Mouse (Mus musculus): ENCODE results near the gene Krtap28-10. TPM values are rescaled to one million over a fixed set of nuclear protein-coding genes. Genes with fewer than 3 reads are reported as not detected.

Gene Krtap28-10
- not detected for total RNA-seq (2021)

GRCm38 (mm10) chr1:83042380-83042779, at the start of gene Krtap28-10:
Gene Krtap28-10, minus strand, starts transcription at chr1:83042480.
- no peak for DNase-seq (ENCODE audit: low spot score in 2 of 2)
- intact Hi-C loops (cut with DNase I): no loop called here

DNA sequence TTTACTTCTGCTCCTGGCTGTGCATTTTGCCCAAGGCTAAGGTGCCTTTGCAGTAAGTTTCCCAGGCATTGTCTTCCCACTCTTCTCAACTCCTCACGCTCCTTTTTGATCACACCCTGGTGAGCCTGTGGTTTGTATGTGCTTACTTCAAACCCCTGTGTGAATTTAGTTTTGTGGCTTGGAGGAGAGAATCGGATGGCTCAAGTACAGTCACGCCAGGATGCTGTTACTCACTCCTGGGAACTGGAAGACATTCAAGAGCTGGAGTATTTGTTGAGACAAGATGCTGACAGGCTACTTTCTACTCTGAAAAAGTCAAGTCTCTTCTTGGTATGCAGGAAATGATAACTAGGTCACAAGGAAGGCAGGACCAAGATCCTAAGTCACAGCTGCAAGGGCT, 49.0 kb upstream of the Krtap28-10 start:
- DNase-seq (ENCODE audit: low spot score in 2 of 2): peak in 1 of 2 experiments; percentile 15
- intact Hi-C loops (cut with DNase I): no loop called here

GRCm38 (mm10) chr1:83084790-83085189, 42.5 kb upstream of the Krtap28-10 start:
- DNase-seq (ENCODE audit: low spot score in 2 of 2): no peak
- intact Hi-C loops (cut with DNase I): no loop called here

- peak; percentile 7 to 21 for DNase-seq (ENCODE audit: low spot score in 2 of 2)
Observed at GRCm38 (mm10) chr1:83077016-83077415, 34.7 kb upstream of the Krtap28-10 start.

DNA sequence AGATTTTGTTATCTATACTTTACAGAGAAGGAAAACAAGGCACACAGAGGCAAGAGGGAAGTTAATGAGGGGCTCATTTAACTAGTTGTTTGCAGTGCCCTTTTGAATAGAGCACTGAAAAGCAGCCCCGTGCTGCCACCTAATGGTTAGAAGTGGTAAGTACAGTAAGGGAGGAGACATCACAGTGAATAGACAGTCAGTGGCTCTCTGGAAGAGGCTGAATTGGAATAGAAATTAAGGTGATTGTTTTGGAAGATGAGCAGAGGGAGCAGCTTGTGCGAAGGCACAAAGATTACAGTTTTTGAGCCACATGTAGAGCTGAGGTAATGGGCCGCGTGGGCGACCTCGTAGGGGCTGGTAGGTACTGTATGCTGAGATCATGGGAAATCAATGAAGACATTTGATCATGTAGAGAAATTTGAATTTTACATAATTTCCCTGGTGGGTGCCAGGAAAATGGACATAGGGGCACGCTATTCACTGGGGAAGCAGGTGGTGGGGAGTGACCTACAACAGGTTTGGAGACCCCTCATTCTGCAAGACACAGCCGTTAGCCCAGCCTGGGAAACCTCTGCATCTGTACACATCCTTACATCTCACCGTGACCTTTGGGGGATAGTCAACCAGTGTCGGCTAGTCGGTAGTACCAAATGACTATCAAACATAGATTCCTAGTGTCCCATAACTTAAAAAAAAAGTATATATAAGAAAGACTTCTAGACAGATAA, 34.1 kb upstream of the Krtap28-10 start:
- DNase-seq (ENCODE audit: low spot score in 2 of 2): peak; percentile 47 to 55
- intact Hi-C loops (cut with DNase I): loop anchor here (5.0 kb wide), 1 partner anchor 284 kb away; no protein-coding TSS in a partner anchor

More at GRCm38 (mm10) chr1:83077016-83077415, 34.7 kb upstream of the Krtap28-10 start:
- intact Hi-C loops (cut with DNase I): loop anchor here (5.0 kb wide), 1 partner anchor 285 kb away; no protein-coding TSS in a partner anchor

DNA sequence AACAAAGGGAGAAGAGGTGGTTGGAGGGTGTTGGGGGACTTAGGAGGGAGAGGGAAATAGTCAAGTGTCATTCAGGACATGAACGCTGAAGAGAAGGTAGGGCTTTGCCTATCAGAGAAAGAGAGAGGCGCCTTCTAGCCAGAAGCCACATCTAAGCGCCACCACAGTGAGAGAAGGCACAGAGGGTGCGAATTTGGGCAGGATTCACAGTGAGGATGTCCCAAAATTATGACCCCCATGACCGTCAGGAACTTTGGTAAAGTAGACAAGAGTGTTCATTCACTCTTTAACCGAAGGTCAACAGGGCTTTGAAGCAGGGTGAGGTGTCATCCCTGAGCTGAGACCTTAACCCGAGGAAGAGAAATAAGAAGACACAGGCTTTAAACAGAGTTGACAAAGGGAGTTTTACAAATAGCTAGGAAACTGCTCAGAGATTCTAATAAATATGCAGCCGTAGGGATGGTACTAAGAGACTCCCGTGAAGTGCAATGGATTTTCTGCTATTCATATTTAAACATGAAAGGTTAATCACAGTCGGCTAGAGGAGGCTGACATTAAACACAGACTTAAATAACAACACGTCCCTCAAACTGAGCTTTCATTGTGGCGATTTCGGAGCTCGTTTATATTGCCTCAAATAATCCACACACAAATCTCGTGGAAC, 33.4 kb upstream of the Krtap28-10 start:
- no peak for DNase-seq (ENCODE audit: low spot score in 2 of 2)
- intact Hi-C loops (cut with DNase I): loop anchor here (5.0 kb wide), 1 partner anchor 283 kb away; no protein-coding TSS in a partner anchor

DNA sequence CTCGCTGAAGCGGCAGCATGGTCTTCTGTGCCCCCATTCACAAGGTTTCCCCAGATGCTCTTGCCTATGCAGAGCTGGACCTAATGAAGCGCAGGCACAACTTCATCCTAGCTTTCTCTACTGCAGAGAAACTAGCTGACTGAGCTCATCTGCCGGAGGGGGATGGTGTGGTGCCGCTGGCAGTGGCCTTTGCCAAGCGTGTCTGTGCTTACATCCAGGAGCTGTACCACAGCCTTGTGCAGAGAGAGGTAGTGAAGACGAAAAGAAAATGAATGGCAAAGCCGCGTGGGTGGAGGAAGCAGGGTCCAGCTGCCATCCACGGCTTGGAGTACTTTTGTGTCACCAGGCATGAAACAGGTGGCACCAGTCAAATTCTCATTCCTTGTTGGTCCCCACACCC, 24.9 kb upstream of the Krtap28-10 start:
- intact Hi-C loops (cut with DNase I): loop anchor here (5.0 kb wide), 1 partner anchor 650 kb away; no protein-coding TSS in a partner anchor
- DNase-seq (ENCODE audit: low spot score in 2 of 2): peak in 1 of 2 experiments; percentile 33

DNA sequence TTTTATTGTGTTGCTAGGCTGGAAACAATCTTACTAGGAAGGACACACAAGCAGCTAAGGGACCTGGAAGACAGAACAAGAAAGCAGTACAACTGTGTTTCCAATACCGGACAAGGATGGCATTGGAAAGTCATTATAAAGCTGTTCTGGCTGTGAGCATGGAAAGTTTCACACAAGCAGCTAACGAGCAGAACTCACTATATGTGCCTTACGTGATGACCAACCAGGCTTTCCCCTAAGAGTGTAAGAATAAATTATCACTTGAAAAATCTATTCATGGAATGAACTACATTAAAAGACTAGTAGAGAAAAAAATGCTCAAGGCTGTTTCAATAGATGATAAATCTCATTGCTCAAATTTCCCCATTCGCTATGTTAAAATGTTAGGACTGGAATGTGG, 24.3 kb upstream of the Krtap28-10 start:
- intact Hi-C loops (cut with DNase I): loop anchor here (5.0 kb wide), 1 partner anchor 651 kb away; no protein-coding TSS in a partner anchor
- DNase-seq (ENCODE audit: low spot score in 2 of 2): peak in 1 of 2 experiments; percentile 29

- intact Hi-C loops (cut with DNase I): loop anchor here (5.0 kb wide), 2 partner anchors 122 to 652 kb away; no protein-coding TSS in a partner anchor
- peak; percentile 6 to 36 for DNase-seq (ENCODE audit: low spot score in 2 of 2)
Observed at GRCm38 (mm10) chr1:83064851-83065250, 22.6 kb upstream of the Krtap28-10 start.

DNA sequence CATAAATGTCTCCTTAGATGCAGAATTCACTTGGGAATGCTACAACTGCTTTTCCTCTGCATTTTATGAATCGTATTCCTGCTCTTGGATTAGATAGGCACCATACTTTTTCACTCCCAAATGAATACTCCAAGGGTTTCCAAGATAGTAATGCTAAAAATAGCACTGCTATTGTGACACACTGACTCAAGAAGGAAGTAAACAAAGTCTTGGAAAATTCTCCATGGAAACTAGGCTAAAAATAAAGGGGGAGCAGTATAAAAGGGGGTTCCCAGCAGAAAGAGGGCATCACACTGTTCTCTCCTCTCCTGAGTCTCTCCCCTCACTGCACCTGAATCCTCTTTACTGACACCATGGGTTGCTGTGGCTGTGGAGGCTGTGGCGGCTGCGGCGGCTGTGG, 18.4 kb upstream of the Krtap28-10 start, which contains the start of gene Krtap28-13:
Krtap28-13 (plus strand) TSS at position 288 of the 400 bp plus-strand sequence.
- intact Hi-C loops (cut with DNase I): loop anchor here (5.0 kb wide), 1 partner anchor 127 kb away; no protein-coding TSS in a partner anchor

DNA sequence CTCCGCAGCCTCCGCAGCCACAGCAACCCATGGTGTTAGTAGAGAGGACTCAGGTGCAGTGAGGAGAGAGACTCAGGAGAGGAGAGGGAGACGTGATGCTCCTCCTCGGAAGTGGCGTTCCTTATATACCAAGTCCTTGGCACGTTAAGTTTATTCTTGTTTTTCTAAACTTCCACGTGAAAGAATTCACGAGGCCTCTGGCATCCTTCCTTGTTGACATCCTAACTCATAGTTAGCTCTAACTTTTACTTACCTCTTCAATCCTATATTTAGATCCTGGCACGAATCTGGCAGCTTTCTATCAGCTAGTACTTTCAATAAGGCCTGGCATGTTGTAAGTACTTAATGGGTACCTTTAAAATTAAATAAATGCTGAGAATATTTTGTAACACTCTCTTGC, 17.0 kb upstream of the Krtap28-10 start, which contains the start of gene A030005K14Rik:
A030005K14Rik (minus strand) TSS at position 101 of the 400 bp plus-strand sequence.
- no peak for DNase-seq (ENCODE audit: low spot score in 2 of 2)
- intact Hi-C loops (cut with DNase I): no loop called here

More for the DNA sequence above, 18.4 kb upstream of the Krtap28-10 start, which contains the start of gene Krtap28-13:
- no peak for DNase-seq (ENCODE audit: low spot score in 2 of 2)

DNA sequence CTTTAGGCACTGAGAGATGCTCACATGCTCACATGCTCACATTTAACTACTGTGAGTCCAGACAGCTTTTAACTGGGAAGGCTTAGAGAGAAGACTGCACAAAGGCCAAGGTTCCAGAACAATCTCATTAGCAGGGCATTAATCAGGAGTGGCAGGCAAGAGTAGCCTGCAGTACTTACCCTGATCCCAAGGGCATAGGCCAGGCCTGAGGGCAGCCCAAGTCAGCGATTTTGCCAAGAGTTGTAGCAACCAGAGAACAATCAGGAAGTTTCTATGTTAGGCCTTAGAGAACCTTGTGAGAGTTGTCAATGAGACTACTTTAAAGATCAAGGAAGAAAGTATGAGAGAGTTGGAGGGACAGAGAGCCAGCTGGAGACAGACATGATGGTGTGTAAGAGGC, 16.2 kb upstream of the Krtap28-10 start:
- DNase-seq (ENCODE audit: low spot score in 2 of 2): no peak
- intact Hi-C loops (cut with DNase I): no loop called here

- no peak for DNase-seq (ENCODE audit: low spot score in 2 of 2)
- intact Hi-C loops (cut with DNase I): no loop called here
Observed at GRCm38 (mm10) chr1:83044882-83045427, 2.7 kb upstream of the Krtap28-10 start, which contains the start of gene Gm47969. Gene Gm47969, plus strand, starts transcription at chr1:83044932.

- intact Hi-C loops (cut with DNase I): no loop called here
- DNase-seq (ENCODE audit: low spot score in 2 of 2): no peak
Observed at GRCm38 (mm10) chr1:83039080-83039479, 3.2 kb downstream of the Krtap28-10 start.

DNA sequence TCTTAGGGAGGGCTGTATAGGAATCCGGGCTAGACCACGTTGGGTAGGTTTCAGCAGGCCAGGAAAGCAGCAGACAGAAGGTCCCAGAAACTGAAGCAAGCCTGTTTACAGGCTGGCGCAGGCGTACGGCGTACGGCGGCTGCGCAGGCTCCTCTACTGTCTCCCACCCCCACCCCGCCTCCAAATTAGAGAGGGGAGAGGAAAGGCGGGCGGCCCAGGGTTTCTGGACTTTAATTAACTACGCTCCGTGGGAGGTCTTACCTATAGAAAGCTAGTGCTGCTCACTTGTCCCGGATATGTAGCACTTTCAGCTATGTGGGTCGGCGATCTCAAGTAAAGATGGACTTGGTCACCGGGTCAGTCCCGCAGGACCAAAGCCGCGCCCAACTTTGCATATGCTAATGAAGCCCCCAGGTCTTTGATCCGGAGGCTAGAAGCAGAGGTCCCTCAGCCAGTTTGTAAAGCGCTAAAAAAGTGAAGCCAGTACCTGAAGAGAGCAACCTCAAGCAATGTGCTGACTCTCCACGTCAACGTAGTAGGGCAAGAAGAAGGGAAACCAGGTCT, 4.1 kb downstream of the Krtap28-10 start, which contains the start of gene Slc19a3:
Slc19a3 (minus strand) TSS at position 340 of the 564 bp plus-strand sequence.
- intact Hi-C loops (cut with DNase I): no loop called here
- DNase-seq (ENCODE audit: low spot score in 2 of 2): peak; percentile 32 to 59

DNA sequence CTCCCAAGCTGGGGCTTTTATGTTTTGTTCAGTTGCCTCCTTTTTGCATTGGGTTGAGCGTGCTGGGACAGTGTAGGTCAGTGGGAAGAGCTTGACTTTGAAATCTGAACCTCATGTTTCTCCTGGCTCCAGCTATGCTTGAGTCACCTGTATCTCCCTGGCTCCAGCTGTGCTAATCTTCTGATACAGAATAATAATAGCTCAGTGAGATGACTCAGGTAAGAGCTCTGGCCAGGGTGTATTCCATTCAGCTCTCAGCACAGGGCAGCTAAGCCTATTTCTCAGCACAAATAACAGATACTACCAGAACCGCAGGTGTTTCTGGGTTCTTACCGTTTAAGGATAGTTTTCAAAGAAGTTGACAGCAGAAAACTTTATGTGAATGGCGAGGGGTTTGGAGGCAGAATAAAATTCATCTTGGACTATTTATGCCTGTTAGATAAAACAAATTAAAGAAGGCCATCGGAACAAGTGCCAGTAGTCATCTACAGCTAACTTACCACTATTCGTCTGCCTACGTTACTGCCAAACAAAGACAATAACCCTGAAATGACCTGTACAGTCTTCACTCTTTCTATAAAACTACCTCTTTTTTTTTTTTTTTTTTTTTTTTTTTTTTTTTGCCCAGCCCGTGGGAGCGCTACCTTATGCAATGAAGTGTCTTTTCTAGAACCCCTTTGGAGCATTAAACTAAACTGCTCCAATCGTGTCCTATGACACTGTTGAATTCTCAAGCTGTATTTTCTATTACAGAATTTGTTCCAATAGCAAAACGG, 5.2 kb downstream of the Krtap28-10 start:
- intact Hi-C loops (cut with DNase I): no loop called here
- DNase-seq (ENCODE audit: low spot score in 2 of 2): no peak

DNA sequence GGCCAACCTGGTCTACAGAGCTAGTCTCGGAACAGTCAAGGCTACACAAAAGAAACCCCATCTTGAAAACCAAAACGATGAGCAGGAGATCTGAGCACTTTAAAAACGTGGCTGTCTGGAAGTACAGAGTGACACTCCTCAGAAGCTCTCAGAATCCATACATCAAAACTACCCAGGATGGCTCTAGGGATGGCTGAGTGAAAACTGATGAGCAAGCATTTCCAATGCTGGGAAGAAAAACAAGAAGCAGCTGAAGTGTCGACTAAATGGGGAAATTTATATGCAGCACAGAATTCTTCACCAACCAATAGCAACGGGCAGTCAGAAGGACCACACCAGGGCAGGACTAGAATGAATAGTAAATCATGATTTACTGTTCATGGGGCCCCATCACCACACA, 7.8 kb downstream of the Krtap28-10 start:
- DNase-seq (ENCODE audit: low spot score in 2 of 2): no peak
- intact Hi-C loops (cut with DNase I): no loop called here

- no peak for DNase-seq (ENCODE audit: low spot score in 2 of 2)
- intact Hi-C loops (cut with DNase I): no loop called here
Observed at GRCm38 (mm10) chr1:83032508-83032907, 9.8 kb downstream of the Krtap28-10 start.

DNA sequence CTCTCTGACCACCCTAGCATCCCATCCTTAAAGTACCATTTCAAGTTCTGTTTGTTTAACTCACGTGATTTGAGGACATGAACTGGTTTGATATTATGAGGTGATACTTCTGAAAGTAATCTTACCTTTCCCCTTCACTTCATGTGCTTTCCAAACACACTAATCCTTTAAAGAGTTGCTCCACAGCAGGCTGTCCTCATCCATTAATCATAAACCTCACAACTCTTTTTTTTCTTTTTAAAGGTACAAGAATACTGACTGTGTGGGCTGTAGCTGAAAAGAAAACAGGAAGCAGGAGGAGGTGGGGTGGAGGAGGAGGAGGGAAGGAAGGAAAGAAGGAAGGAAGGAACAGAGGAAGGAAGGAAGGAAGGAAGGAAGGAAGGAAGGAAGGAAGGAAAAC, 10.3 kb downstream of the Krtap28-10 start:
- intact Hi-C loops (cut with DNase I): no loop called here
- no peak for DNase-seq (ENCODE audit: low spot score in 2 of 2)

All from left cerebral cortex, postnatal 25 days (tissue).